Mouse (Mus musculus) limb, embryonic 13.5 days (tissue): ENCODE measurements around the gene Tnfrsf26. TPM values are rescaled to one million over a fixed set of nuclear protein-coding genes. Genes with fewer than 3 reads are reported as not detected.
"Not testable (repeated sequence)": the region's sequence is repeated elsewhere in the genome, so short reads cannot be mapped to it uniquely, and the experiment has no call there.

Source experiments
- ATAC-seq: fragments of 200-750 bp; cut with Nextera tagmentation; 2 replicates; pipeline ENCODE4 v1.8.0; 2017; ENCODE audit warnings: low read depth, moderate number of reproducible peaks, moderate TSS enrichment; ENCODE audit not compliant: low FRiP score
- H3K27ac ChIP-seq: fragments of 300-500 bp; sonication (generic); 2 replicates; pipeline ENCODE4 v1.5.1; 2015; ENCODE audit warnings: inconsistent platforms, mild to moderate bottlenecking, moderate library complexity
- H3K27me3 ChIP-seq: fragments of 300-500 bp; sonication (generic); 2 replicates; pipeline ENCODE4 v1.6.1; 2015; ENCODE audit warnings: mild to moderate bottlenecking, inconsistent platforms
- H3K36me3 ChIP-seq: fragments of 300-500 bp; sonication (generic); 2 replicates; pipeline ENCODE4 v1.6.1; 2015; ENCODE audit warnings: inconsistent platforms, mild to moderate bottlenecking, moderate library complexity
- H3K4me1 ChIP-seq: fragments of 300-500 bp; sonication (generic); 2 replicates; pipeline ENCODE4 v1.6.1; 2015; ENCODE audit warnings: inconsistent platforms
- H3K4me2 ChIP-seq: fragments of 300-500 bp; sonication (generic); replicated peaks from 2 replicates; pipeline ENCODE4 v1.6.1; 2015; ENCODE audit warnings: inconsistent platforms, mild to moderate bottlenecking, moderate library complexity
- H3K4me3 ChIP-seq: fragments of 300-500 bp; sonication (generic); 2 replicates; pipeline ENCODE4 v1.5.1; 2015; ENCODE audit warnings: moderate library complexity, mild to moderate bottlenecking, inconsistent platforms
- H3K9ac ChIP-seq: fragments of 300-500 bp; sonication (generic); 2 replicates; pipeline ENCODE4 v1.6.1; 2015; ENCODE audit warnings: mild to moderate bottlenecking, inconsistent platforms
- H3K9me3 ChIP-seq: fragments of 300-500 bp; sonication (generic); 2 replicates; pipeline ENCODE4 v1.6.1; 2016; ENCODE audit warnings: inconsistent platforms
- WGBS: fragments of 180-500 bp; shearing (Covaris S2); methylation state at CpG from one replicate; pipeline ENCODE4 v1.1.7; 2015; 5-methylcytosine and 5-hydroxymethylcytosine counted together
- polyA plus RNA-seq: library from polyadenylated mRNA; unstranded; fragments of >200 nt; fragmentation: Nextera tagmentation; extraction: Ambion mirVana; gene quantifications from 2 replicates; pipeline ENCODE4 v1.2.1, GENCODE M21; 2015

Gene Tnfrsf26
- polyA plus RNA-seq: 0.15 and 0.27 TPM in 2 replicates

DNA sequence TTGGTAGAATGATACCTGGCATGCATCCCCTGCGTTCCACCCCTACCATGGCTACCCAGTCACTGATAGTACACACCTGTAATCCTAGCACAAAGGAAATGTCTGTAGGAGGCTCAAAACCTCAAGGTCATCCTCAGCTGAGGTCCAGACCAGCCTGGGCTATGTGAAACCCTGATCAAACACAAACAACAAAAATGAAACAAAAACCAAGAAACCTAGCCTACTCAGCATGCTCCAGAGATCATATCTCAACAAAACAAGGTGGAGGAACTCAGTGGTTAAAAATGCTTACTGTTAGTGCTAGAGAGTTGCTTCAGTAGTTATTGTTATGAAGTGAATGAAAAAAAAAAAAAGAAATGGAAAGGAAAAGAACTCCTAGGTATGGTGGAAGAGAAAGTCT, at the start of gene Tnfrsf26:
Tnfrsf26 (minus strand) TSS at position 183 of the 400 bp plus-strand sequence.
- Histone ChIP-seq H3K36me3 (no peaks in the 10 kb centered on the region), H3K4me2 (no peak within 1 kb of the TSS), H3K9ac (no peak within 1 kb of the TSS), H3K9me3 (peaks cover 7% of the 10 kb centered on the region; the same call in 1 of the 2 replicates), H3K27ac (no peak within 1 kb of the TSS), H3K27me3 (no peaks in the 10 kb centered on the region), H3K4me1 (no peaks in the 10 kb centered on the region), H3K4me3 (no peak within 1 kb of the TSS)
- WGBS: 93% methylated on average over 1 of the region's 1 CpGs
- no peak for ATAC-seq

DNA sequence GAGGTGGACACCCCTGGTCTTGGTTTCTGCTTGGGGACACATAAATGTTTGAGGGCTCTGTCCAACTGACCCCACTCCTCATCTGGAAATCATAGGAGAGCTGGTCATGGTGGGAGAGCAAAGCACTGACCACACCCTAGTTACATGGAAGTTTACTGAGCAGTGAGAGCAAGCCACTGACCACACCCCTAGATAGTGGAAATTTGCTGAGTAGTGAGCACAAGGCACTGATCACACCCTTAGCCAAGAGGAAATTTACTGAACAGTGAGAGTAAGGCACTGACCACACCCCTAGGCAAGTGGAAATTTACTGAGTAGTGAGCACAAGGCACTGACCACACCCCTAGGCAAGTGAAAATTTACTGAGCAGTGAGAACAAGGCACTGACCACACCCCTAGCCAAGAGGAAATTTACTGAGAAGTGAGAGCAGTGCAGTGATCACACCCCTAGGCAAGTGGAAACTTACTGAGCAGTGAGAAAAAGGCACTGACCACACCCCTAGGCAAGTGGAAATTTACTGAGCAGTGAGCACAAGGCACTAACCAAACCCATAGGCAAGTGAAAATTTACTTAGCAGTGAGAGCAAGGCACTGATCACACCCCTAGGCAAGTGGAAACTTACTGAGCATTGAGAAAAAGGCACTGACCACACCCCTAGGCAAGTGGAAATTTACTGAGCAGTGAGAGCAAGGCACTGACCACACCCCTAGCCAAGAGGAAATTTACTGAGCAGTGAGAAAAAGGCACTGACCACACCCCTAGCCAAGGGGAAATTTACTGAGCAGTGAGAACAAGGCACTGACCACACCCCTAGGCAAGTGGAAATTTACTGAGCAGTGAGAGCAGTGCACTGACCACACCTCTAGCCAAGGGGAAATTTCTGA, 38.1 kb upstream of the Tnfrsf26 start:
- H3K27me3 ChIP-seq: no peaks in the 10 kb centered on the region
- no peak for ATAC-seq
- H3K4me3 ChIP-seq: no peak overlapping the region
- H3K4me1 ChIP-seq: no peaks in the 10 kb centered on the region
- no peaks in the 10 kb centered on the region; the same call in 1 of the 2 replicates for H3K9me3 ChIP-seq
- H3K27ac ChIP-seq: no peak overlapping the region
- no peak overlapping the region for H3K9ac ChIP-seq
- no peak overlapping the region for H3K4me2 ChIP-seq
- H3K36me3 ChIP-seq: no peaks in the 10 kb centered on the region

DNA sequence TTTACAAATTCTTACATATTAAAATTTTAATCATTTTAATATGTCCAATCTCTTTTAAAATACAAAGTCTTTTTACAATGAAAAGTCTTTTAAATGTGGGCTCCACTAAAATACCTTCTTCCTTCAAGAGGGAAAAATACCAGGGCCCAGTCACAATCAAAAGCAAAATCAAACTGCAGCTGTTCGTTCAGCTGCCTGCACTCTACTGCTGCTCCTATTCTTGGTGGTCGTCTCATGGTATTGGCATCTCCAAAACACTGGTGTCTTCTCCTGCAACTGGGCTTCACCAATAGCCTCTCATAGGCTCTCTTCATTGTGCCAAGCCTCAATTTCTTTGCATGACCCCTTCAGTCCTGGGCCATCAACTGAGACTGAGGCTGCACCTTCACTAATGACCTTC, 34.9 kb upstream of the Tnfrsf26 start:
- Histone ChIP-seq H3K27me3 (no peaks in the 10 kb centered on the region), H3K4me2 (no peak overlapping the region), H3K9me3 (no peaks in the 10 kb centered on the region; the same call in 1 of the 2 replicates), H3K36me3 (no peaks in the 10 kb centered on the region), H3K27ac (no peak overlapping the region), H3K4me3 (no peak overlapping the region), H3K9ac (no peak overlapping the region), H3K4me1 (no peaks in the 10 kb centered on the region)
- WGBS: 81% methylated on average over 2 of the region's 2 CpGs
- ATAC-seq: no peak

DNA sequence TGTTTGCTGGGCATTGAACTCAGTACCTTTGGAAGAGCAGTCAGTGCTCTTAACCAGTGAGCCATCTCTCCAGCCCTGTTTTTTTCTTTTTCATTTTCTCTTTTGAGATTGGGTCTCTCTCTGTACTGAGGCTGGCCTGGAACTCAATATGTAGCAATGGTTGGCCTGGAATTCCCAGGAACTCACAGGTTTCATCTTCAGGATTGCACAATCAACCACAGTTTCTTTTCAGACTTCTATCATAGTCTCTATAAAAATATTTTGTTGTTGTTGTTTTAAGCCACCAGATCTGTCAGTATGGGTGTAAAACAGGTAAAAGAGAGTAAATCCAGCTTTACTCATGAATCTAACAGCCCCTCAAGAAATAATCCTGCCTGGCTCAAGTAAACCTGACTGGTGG, 32.3 kb upstream of the Tnfrsf26 start:
- ATAC-seq: no peak
- Histone ChIP-seq H3K4me2 (no peak overlapping the region), H3K36me3 (no peaks in the 10 kb centered on the region), H3K4me3 (no peak overlapping the region), H3K4me1 (no peaks in the 10 kb centered on the region), H3K27ac (no peak overlapping the region), H3K9ac (no peak overlapping the region), H3K27me3 (no peaks in the 10 kb centered on the region), H3K9me3 (no peaks in the 10 kb centered on the region; the same call in 1 of the 2 replicates)

DNA sequence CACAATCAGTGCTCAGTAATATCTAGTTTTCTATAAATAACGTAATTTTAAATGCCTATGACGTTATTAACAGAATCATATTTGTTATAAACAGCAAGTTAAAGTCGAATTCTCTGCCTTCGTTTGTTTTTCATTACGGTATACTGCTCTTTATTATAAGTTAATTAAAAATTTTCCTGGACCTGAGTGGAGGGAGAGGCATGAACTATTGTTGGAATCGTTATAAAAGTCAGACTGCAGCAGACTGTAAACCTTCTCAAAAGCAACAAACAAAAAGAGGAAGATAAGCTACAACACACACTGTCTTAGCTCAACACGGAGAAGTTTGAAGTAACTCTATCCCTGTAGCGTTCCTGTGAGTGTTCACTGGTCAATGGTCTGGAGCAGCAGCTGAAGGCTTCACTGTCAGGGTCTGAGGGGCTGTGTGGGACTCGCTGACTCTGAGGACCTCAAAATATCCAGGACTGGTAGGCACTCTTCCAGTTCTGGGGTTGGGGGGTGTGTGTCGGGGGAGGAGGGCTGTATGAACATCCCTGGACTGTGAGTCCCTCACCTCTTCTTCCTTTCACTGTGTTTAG, 21.3 kb upstream of the Tnfrsf26 start:
- H3K4me3 ChIP-seq: peak overlapping the region; percentile 79
- H3K27me3 ChIP-seq, ATAC-seq: not testable (repeated sequence)

DNA sequence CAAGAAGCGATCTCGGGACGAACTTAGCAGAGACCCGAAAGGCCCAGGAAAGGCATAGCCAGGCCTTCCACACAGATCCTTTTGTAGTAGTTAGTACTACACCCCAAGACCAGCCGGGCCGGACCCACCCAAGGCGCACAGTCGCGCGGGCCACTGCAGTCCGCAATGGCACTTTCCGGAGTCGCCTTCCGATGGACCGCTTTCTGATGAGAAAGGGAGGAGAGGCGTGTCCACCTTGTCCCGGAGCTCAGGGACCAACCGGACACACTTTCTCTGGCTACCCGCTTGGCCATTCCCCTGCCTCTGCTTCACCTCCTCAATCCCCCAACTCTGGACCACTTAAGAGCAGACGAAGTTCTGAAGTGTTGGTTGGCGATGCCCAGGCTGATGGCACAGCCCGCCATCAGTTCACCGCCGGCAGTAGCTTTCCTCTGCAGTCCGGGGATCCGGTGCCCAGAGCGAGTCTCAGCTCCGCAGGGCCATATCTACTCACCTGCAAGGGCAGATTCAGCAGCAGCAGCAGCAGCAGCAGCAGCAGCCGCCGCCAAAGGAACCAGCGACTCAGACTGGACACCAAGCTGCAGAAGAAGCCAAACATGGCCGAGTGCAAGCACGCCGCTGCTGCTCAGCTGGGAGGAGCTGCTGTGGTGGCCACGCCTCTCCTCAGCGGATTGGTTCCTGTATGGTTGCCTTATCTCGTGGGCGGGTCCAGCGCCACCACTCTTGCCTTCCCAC, 20.7 kb upstream of the Tnfrsf26 start, which contains the start of gene Tnfrsf22:
Tnfrsf22 (minus strand) TSS at position 628 of the 735 bp plus-strand sequence.
- no peaks in the 10 kb centered on the region for H3K27me3 ChIP-seq
- H3K4me2 ChIP-seq: peak within 1 kb of the TSS; percentile 81
- H3K4me1 ChIP-seq: no peaks in the 10 kb centered on the region
- 3% methylated on average over 39 of the region's 39 CpGs for WGBS
- peak within 1 kb of the TSS; percentile 79 for H3K4me3 ChIP-seq
- H3K9ac ChIP-seq: peak within 1 kb of the TSS; percentile 81
- H3K36me3 ChIP-seq: no peaks in the 10 kb centered on the region
- ATAC-seq: peak; percentile 95
- H3K27ac ChIP-seq: no peak within 1 kb of the TSS
- peaks cover 7% of the 10 kb centered on the region; the same call in 1 of the 2 replicates for H3K9me3 ChIP-seq

More for the DNA sequence above, 21.3 kb upstream of the Tnfrsf26 start:
- H3K4me2 ChIP-seq: peak overlapping the region; percentile 81
- not testable (repeated sequence) for H3K9me3 ChIP-seq, H3K9ac ChIP-seq, H3K27ac ChIP-seq, H3K4me1 ChIP-seq, H3K36me3 ChIP-seq
- WGBS: 53% methylated on average over 10 of the region's 10 CpGs

DNA sequence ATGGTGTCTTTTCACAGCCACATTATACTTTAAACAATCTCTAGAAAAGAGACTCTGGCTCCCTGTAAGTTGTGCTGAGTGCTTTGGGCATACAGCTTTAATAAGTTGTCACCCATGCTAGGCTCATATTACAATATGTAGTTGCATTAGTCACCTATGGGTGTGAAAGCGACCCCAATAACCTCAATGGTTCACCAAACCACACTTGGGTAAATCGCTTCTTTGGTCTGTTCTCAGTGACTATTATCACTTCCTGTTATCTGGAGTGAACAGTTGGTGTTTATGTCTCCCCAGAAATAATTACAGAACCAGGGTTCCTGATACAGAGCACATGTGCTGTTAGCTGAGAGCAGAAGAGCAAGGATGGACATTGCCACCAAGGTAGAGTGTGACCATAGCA, 15.4 kb upstream of the Tnfrsf26 start:
- not testable (repeated sequence) for H3K9ac ChIP-seq, ATAC-seq
- WGBS: 83% methylated on average over 2 of the region's 2 CpGs

DNA sequence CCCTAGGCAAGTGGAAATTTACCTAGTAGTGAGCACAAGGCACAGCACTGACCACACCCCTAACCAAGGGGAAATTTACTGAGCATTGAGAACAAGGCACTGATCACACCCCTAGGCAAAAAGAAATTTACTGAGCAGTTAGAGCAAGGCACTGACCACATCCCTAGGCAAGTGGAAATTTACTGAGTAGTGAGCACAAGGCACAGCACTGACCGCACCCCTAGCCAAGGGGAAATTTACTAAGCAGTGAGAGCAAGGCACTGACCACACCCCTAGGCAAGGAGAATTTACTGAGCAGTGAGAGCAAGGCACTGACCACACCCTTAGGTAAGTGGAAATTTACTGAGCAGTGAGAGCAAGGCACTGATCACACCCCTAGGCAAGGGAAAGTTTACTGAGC, 8.2 kb upstream of the Tnfrsf26 start:
- Histone ChIP-seq H3K27ac (no peak overlapping the region), H3K4me3 (no peak overlapping the region), H3K9me3 (peaks cover 8% of the 10 kb centered on the region; the same call in 1 of the 2 replicates), H3K36me3 (0 out of 2 replicates have a peak, but pooled peaks cover 5% of the 10 kb centered on the region), H3K27me3 (no peaks in the 10 kb centered on the region), H3K4me2 (no peak overlapping the region), H3K4me1 (no peaks in the 10 kb centered on the region), H3K9ac (no peak overlapping the region)
- WGBS: 93% methylated on average over 1 of the region's 1 CpGs
- ATAC-seq: no peak

More for the DNA sequence above, 15.4 kb upstream of the Tnfrsf26 start:
- not testable (repeated sequence) for H3K4me2 ChIP-seq, H3K27ac ChIP-seq, H3K9me3 ChIP-seq, H3K27me3 ChIP-seq, H3K4me3 ChIP-seq, H3K4me1 ChIP-seq, H3K36me3 ChIP-seq

DNA sequence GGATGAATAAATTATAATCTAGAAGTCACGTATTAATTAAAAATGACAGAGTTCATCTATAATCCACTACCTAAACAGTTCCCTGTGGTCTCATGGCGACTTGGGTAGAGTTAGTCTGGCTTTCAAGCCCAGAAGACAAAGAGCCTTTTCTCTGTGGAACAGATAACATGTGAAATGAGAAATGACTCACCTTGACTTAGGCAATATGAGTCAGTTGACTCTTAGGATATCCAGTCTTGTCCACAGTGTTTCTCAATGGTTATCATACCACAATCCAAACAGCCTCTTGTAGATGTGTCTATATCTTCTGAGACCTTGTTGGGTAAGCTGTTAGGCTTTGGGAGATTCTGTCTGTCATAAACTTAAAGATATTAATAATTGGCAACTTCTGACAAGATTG, 3.0 kb upstream of the Tnfrsf26 start:
- WGBS: 70% methylated on average over 2 of the region's 2 CpGs
- H3K4me1 ChIP-seq: no peaks in the 10 kb centered on the region
- H3K9ac ChIP-seq: no peak overlapping the region
- no peak overlapping the region for H3K4me2 ChIP-seq
- no peak overlapping the region for H3K4me3 ChIP-seq
- peaks cover 8% of the 10 kb centered on the region; the same call in 1 of the 2 replicates for H3K9me3 ChIP-seq
- no peak overlapping the region for H3K27ac ChIP-seq
- no peaks in the 10 kb centered on the region for H3K27me3 ChIP-seq
- no peak for ATAC-seq
- no peaks in the 10 kb centered on the region for H3K36me3 ChIP-seq

DNA sequence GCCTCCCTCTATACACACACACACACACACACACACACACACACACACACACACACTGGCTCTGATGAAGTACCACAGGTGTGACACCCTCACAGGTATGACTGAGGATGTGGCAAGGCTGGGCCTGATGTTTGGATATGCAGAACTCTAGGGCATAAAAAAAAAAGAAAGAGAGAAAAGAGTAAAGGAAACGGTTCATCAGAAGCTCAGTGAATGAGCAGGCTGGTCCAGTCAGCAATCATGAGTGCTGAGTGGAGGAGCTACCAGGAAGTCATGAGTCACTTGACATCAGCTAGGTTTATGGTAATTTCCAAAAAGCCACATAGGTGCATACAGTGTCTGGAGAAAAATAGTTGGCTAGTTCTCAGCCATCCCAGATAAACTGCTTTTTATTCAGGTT, 979 bp upstream of the Tnfrsf26 start:
- Histone ChIP-seq H3K36me3 (no peaks in the 10 kb centered on the region), H3K9ac (no peak overlapping the region), H3K4me2 (no peak overlapping the region), H3K9me3 (peaks cover 8% of the 10 kb centered on the region; the same call in 1 of the 2 replicates), H3K4me3 (no peak overlapping the region), H3K27ac (no peak overlapping the region), H3K4me1 (no peaks in the 10 kb centered on the region), H3K27me3 (no peaks in the 10 kb centered on the region)
- WGBS: 63% methylated on average over 1 of the region's 1 CpGs
- ATAC-seq: no peak

DNA sequence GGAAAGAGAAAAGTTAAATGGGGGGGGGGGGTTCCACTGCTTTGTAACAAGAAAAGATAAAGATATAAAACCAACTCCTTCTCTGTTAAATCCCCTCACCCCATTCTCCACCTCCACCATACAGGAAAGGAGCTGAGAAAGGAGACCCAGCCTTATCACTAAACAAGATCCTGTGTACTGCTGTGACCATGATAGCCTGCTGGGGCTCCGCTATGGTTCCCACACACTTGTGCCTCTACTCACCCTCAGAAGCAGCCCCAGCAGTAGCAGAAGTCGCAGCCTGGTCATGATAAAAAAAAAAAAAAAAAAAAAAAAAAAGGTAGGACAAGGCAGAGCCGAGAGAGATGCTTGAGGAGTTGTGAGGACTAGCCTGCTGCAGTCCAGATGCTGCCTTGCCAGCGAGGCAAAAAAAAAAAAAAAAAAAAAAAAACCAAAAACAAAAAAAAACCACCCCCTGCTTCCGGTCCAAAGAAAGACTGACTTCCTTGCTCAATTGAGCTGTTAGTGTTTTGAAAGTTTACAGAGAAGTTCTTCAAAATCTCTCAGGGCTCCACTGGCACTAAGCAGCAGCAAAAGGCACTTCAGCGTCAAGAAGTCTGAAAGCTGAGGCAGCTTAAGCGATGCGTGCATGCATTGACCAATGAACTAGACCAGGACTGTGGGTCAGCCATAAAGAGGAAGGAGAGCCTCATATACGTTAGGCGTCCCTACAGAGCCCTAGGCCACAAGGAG, 801 bp downstream of the Tnfrsf26 start:
- no peak for ATAC-seq
- H3K4me3 ChIP-seq: no peak overlapping the region
- no peak overlapping the region for H3K4me2 ChIP-seq
- H3K4me1 ChIP-seq: no peaks in the 10 kb centered on the region
- no peaks in the 10 kb centered on the region for H3K9me3 ChIP-seq
- H3K27ac ChIP-seq: no peak overlapping the region
- WGBS: 59% methylated on average over 10 of the region's 10 CpGs
- no peaks in the 10 kb centered on the region for H3K36me3 ChIP-seq
- H3K27me3 ChIP-seq: no peaks in the 10 kb centered on the region
- H3K9ac ChIP-seq: no peak overlapping the region
